Mouse (Mus musculus): Measurements from ENCODE around the gene Rcor3. TPM values are rescaled to one million over a fixed set of nuclear protein-coding genes. Genes with fewer than 3 reads are reported as not detected.

The Rcor3 gene
- total and polyA plus RNA-seq, 3 experiments = 1.5 to 3.9 (median 3.1) TPM

GRCm38 (mm10) chr1:192109169-192109568 is 28.7 kb downstream of the Rcor3 start:
- Histone ChIP-seq H3K4me3 (replicated peaks in 1 of 3; ENCODE audit: low read depth in 2 of 3, low read length in 2 of 3, poor library complexity in 1 of 3) (no peak overlapping the region), H3K9me3 (replicated peaks; ENCODE audit: low read length) (no peaks in the 10 kb centered on the region), H3K4me1 (ENCODE audit: control insufficient read depth in 1 of 2, insufficient read depth in 2 of 2) (peaks cover 5 to 18% of the 10 kb centered on the region in 2 experiments), H3K79me2 (replicated peaks; ENCODE audit: control insufficient read depth, extremely low read depth, insufficient read depth, poor library complexity, severe bottlenecking) (no peaks in the 10 kb centered on the region), H3K27me3 (replicated peaks) (no peaks in the 10 kb centered on the region), H3K27ac (ENCODE audit: insufficient read depth, low read depth) (no peak overlapping the region), H3K4me2 (ENCODE audit: insufficient read depth, low read depth, poor library complexity, severe bottlenecking) (no peak overlapping the region), H3K9ac (ENCODE audit: insufficient read depth, low read depth) (no peak overlapping the region), H3K36me3 (replicated peaks in 1 of 2; ENCODE audit: control insufficient read depth in 1 of 2, insufficient read depth in 1 of 2, low read length in 1 of 2) (peaks cover 10 to 29% of the 10 kb centered on the region in 2 experiments)
- DNase-seq (ENCODE audit: extremely low read depth) = no peak
- dilution Hi-C loops (cut with MboI; ENCODE audit: extremely low pct_ligation_motif_present, extremely low pct_unique_long_range_greater_than_20kb, low sequenced_read_pairs) = no loop called here
- TF ChIP-seq CHD2 (IDR thresholded peaks at IDR 0.05; ENCODE audit: low read length) (no peak), POLR2AphosphoS2 (IDR thresholded peaks at IDR 0.05; ENCODE audit: low read depth, low read length) (no peak), MYC (IDR thresholded peaks at IDR 0.05; ENCODE audit: low read depth, low read length) (no peak), NELFE (IDR thresholded peaks at IDR 0.05; ENCODE audit: low read depth, low read length) (no peak), MAZ (IDR thresholded peaks at IDR 0.05; ENCODE audit: low read depth, low read length) (no peak), ZC3H11A (IDR thresholded peaks at IDR 0.05; ENCODE audit: low read depth, low read length) (no peak), MAX (IDR thresholded peaks at IDR 0.05; ENCODE audit: low read length) (no peak), RAD21 (IDR thresholded peaks at IDR 0.05; ENCODE audit: low read depth, low read length) (no peak), GABPA (IDR thresholded peaks at IDR 0.05; ENCODE audit: insufficient replicate concordance, low read depth, low read length) (no peak), MAFK (IDR thresholded peaks at IDR 0.05; ENCODE audit: insufficient replicate concordance, low read length) (no peak), USF2 (conservative IDR thresholded peaks at IDR 0.05; ENCODE audit: low read depth, low read length) (no peak), JUND (conservative IDR thresholded peaks at IDR 0.05; ENCODE audit: low read depth, low read length) (no peak), ZMIZ1 (IDR thresholded peaks at IDR 0.05; ENCODE audit: low read depth, low read length) (no peak), RCOR1 (conservative IDR thresholded peaks at IDR 0.05; ENCODE audit: low read depth, low read length) (no peak), ETS1 (conservative IDR thresholded peaks at IDR 0.05; ENCODE audit: low read depth, low read length) (no peak), MEF2A (IDR thresholded peaks at IDR 0.05; ENCODE audit: borderline replicate concordance, low read depth, low read length) (no peak), TBP (conservative IDR thresholded peaks at IDR 0.05; ENCODE audit: low read depth, low read length) (no peak)
- in situ Hi-C loops (cut with MboI; ENCODE audit: low pct_ligation_motif_present, low pct_unique_long_range_greater_than_20kb, low sequenced_read_pairs) = no loop called here

GRCm38 (mm10) chr1:192107352-192107751 is 30.5 kb downstream of the Rcor3 start:
- TF ChIP-seq MAX (IDR thresholded peaks at IDR 0.05; ENCODE audit: low read length) (0 out of 2 replicates have a peak, but pooled peaks have one; percentile 34), E2F4 (IDR thresholded peaks at IDR 0.05; ENCODE audit: insufficient replicate concordance, low read depth, low read length) (no peak), ZC3H11A (IDR thresholded peaks at IDR 0.05; ENCODE audit: low read depth, low read length) (no peak), MXI1 (IDR thresholded peaks at IDR 0.05; ENCODE audit: low read depth, low read length) (no peak), CTCF (conservative IDR thresholded peaks at IDR 0.05 in 1 of 2, IDR thresholded peaks at IDR 0.05 in 1 of 2; ENCODE audit: low read depth in 2 of 2, low read length in 2 of 2) (peak; percentile 45 to 77), RAD21 (IDR thresholded peaks at IDR 0.05; ENCODE audit: low read depth, low read length) (peak; percentile 49), RCOR1 (conservative IDR thresholded peaks at IDR 0.05; ENCODE audit: low read depth, low read length) (no peak), MEF2A (IDR thresholded peaks at IDR 0.05; ENCODE audit: borderline replicate concordance, low read depth, low read length) (no peak; the same call in 1 of the 2 replicates), UBTF (IDR thresholded peaks at IDR 0.05; ENCODE audit: low read depth, low read length) (no peak), POLR2AphosphoS2 (IDR thresholded peaks at IDR 0.05; ENCODE audit: low read depth, low read length) (no peak), CHD1 (IDR thresholded peaks at IDR 0.05; ENCODE audit: low read depth, low read length) (no peak), ELF1 (IDR thresholded peaks at IDR 0.05; ENCODE audit: low read depth, low read length) (0 out of 2 replicates have a peak, but pooled peaks have one; percentile 37), SMC3 (IDR thresholded peaks at IDR 0.05; ENCODE audit: low read depth, low read length) (peak; percentile 56), EP300 (IDR thresholded peaks at IDR 0.05; ENCODE audit: low read length) (no peak), ZNF384 (IDR thresholded peaks at IDR 0.05; ENCODE audit: low read depth, low read length) (no peak), MYC (IDR thresholded peaks at IDR 0.05; ENCODE audit: low read depth, low read length) (peak; percentile 72)
- no peak overlapping the region for H3K4me3 ChIP-seq (replicated peaks in 1 of 3; ENCODE audit: low read depth in 2 of 3, low read length in 2 of 3, poor library complexity in 1 of 3)
- H3K79me2 ChIP-seq (replicated peaks; ENCODE audit: control insufficient read depth, extremely low read depth, insufficient read depth, poor library complexity, severe bottlenecking) = no peaks in the 10 kb centered on the region
- H3K9ac ChIP-seq (ENCODE audit: insufficient read depth, low read depth) = no peak overlapping the region
- no peaks in the 10 kb centered on the region for H3K9me3 ChIP-seq (replicated peaks; ENCODE audit: low read length)
- peak; percentile 64 for DNase-seq (ENCODE audit: extremely low read depth)
- H3K27ac ChIP-seq (ENCODE audit: insufficient read depth, low read depth) = no peak overlapping the region
- dilution Hi-C loops (cut with MboI; ENCODE audit: extremely low pct_ligation_motif_present, extremely low pct_unique_long_range_greater_than_20kb, low sequenced_read_pairs) = no loop called here
- H3K36me3 ChIP-seq (replicated peaks in 1 of 2; ENCODE audit: control insufficient read depth in 1 of 2, insufficient read depth in 1 of 2, low read length in 1 of 2) = peaks cover 10 to 30% of the 10 kb centered on the region in 2 experiments
- peaks cover 5 to 18% of the 10 kb centered on the region in 2 experiments for H3K4me1 ChIP-seq (ENCODE audit: control insufficient read depth in 1 of 2, insufficient read depth in 2 of 2)
- no peaks in the 10 kb centered on the region for H3K27me3 ChIP-seq (replicated peaks)
- in situ Hi-C loops (cut with MboI; ENCODE audit: low pct_ligation_motif_present, low pct_unique_long_range_greater_than_20kb, low sequenced_read_pairs) = no loop called here
- H3K4me2 ChIP-seq (ENCODE audit: insufficient read depth, low read depth, poor library complexity, severe bottlenecking) = no peak overlapping the region

All from CH12.LX (cell line).